Mouse (Mus musculus) lung, postnatal 0 days (tissue): ENCODE measurements around the gene 2610528J11Rik. TPM values are rescaled to one million over a fixed set of nuclear protein-coding genes. Genes with fewer than 3 reads are reported as not detected.

Experiments
- ATAC-seq: fragments of 200-750 bp; cut with Nextera tagmentation; 2 replicates; pipeline ENCODE4 v1.8.0; 2017; ENCODE audit warnings: moderate library complexity
- DNase-seq: peaks from one replicate; pipeline ENCODE4 v3.0.0-alpha.2; 2016; ENCODE audit warnings: low spot score
- H3K27ac ChIP-seq: fragments of 300-500 bp; sonication (generic); 2 replicates; pipeline ENCODE4 v1.5.1; 2014; ENCODE audit warnings: antibody characterized with exemption, mild to moderate bottlenecking, low read length, mixed read lengths
- H3K27me3 ChIP-seq: fragments of 300-500 bp; sonication (generic); replicated peaks from 2 replicates; pipeline ENCODE4 v1.6.1; 2014; ENCODE audit warnings: low read length, mixed read lengths; ENCODE audit not compliant: insufficient read depth
- H3K36me3 ChIP-seq: fragments of 300-500 bp; sonication (generic); 2 replicates; pipeline ENCODE4 v1.6.1; 2014; ENCODE audit warnings: low read length, mixed read lengths; ENCODE audit not compliant: insufficient read depth
- H3K4me1 ChIP-seq: fragments of 300-500 bp; sonication (generic); 2 replicates; pipeline ENCODE4 v1.6.1; 2014; ENCODE audit warnings: antibody characterized with exemption, low read depth, low read length, mixed read lengths; ENCODE audit not compliant: insufficient read depth
- H3K4me2 ChIP-seq: fragments of 300-500 bp; sonication (generic); replicated peaks from 2 replicates; pipeline ENCODE4 v1.6.1; 2014; ENCODE audit warnings: low read depth, mild to moderate bottlenecking, low read length, moderate library complexity, mixed read lengths
- H3K4me3 ChIP-seq: fragments of 300-500 bp; sonication (generic); 2 replicates; pipeline ENCODE4 v1.5.1; 2014; ENCODE audit warnings: low read depth, low read length
- H3K9ac ChIP-seq: fragments of 300-500 bp; sonication (generic); replicated peaks from 2 replicates; pipeline ENCODE4 v1.6.1; 2014; ENCODE audit warnings: low read depth, mild to moderate bottlenecking
- H3K9me3 ChIP-seq: fragments of 300-500 bp; sonication (generic); 2 replicates; pipeline ENCODE4 v1.6.1; 2016; ENCODE audit warnings: low read length, mixed read lengths
- CTCF ChIP-seq: IDR thresholded peaks from 2 replicates; pipeline ENCODE4 v1.5.1; 2016; ENCODE audit warnings: antibody characterized with exemption, mild to moderate bottlenecking
- EP300 ChIP-seq: IDR thresholded peaks from 2 replicates; pipeline ENCODE4 v1.6.1; 2016; ENCODE audit warnings: antibody characterized with exemption, mild to moderate bottlenecking, control low read depth
- WGBS: fragments of 180-500 bp; shearing (Covaris S2); extraction: QIAGEN DNeasy Blood & Tissue Kit; methylation state at CpG from one replicate; pipeline ENCODE4 v1.1.7; 2014; 5-methylcytosine and 5-hydroxymethylcytosine counted together
- polyA plus RNA-seq: library from polyadenylated mRNA; unstranded; fragments of >200 nt; fragmentation: Nextera tagmentation; extraction: Ambion mirVana; gene quantifications from 2 replicates; pipeline ENCODE4 v1.2.1, GENCODE M21; 2015

2610528J11Rik gene
- polyA plus RNA-seq, 1 experiment from 2014 or later, result 23.2 TPM

DNA sequence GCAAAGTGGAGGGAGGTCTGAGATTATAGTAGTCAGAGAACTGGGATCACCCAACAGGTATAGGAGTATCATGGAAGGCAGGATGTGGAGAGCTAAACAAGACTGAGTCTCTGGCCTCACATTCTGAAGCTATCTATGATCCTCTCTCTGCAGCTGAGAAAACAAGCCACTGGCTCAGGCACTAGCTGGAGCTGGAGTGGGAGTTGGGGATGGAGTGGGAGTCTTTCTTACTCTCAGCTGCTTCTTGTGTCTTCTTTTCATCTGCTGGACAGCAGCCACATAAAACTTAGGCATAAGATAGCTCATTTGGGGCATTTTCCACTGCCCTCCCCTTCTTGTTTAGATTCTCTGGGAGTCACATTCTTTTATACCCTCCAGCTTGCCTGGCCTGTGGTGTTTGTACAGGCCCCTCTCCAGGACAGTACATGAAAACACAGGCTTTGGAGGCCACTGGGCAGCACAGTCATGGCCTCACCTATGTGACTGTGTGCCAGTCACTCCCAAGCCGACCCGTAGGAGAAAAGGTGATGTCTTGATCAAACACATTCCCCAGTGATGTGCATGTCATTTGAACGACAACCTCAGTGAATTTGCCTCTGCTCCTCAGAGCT is 26.3 kb downstream of the 2610528J11Rik start:
- Histone ChIP-seq H3K4me1 (no peaks in the 10 kb centered on the region), H3K4me2 (no peak overlapping the region), H3K4me3 (no peak overlapping the region), H3K9me3 (no peaks in the 10 kb centered on the region), H3K27ac (no peak overlapping the region), H3K27me3 (no peaks in the 10 kb centered on the region), H3K9ac (no peak overlapping the region), H3K36me3 (no peaks in the 10 kb centered on the region)
- TF ChIP-seq EP300, result no peak
- TF ChIP-seq CTCF, result no peak
- 75% methylated on average over 3 of the region's 3 CpGs for WGBS
- ATAC-seq, result no peak
- no peak for DNase-seq

DNA sequence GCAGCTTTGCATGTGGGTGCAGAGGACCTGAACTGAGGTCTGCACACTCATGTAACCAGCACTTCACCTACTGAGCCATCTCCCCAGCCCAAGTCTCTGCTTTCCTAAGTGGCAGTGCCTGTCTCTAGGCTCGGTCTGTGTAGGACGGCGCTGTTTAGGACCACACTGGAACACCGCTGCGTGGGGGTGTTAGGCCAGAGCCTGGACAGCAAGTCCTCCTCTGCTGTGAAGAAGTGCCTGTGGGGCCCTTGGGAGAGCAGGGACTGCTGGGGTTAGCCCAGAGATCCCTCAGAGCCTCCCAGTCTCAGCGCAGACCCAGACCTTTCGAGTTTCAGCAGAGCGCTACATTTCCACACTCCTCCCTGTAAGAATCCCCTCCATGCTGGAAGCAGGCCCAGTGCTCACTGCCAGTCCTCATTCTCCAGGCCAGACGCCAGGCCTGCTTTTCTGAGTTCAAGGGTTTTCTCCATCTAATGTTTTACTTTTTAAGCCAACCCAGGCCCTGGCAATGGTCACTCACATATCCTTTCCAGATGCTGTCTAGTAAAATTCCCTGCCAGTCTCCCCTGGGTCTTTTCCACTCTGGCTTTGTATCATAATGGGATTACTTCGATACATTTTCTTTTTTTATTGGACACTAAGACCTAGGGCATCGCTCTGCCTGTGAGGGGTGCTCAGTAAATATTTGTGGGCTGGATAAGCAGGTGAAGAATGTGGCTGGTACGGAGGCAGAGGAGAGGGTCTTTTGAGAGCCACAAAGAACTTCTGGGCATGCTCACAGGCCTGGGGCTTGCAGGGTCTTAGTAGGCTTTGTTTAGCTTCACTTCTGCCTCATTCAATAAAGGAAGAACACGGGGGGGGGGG is 37.5 kb downstream of the 2610528J11Rik start:
- H3K9ac ChIP-seq, result no peak overlapping the region
- no peaks in the 10 kb centered on the region for H3K4me1 ChIP-seq
- H3K36me3 ChIP-seq, result no peaks in the 10 kb centered on the region
- DNase-seq (no peak), ATAC-seq (no peak)
- TF ChIP-seq EP300 (no peak), CTCF (no peak)
- H3K27me3 ChIP-seq, result no peaks in the 10 kb centered on the region
- no peak overlapping the region for H3K4me2 ChIP-seq
- no peak overlapping the region for H3K4me3 ChIP-seq
- H3K27ac ChIP-seq, result no peak overlapping the region
- WGBS, result 68% methylated on average over 13 of the region's 13 CpGs
- no peaks in the 10 kb centered on the region for H3K9me3 ChIP-seq

DNA sequence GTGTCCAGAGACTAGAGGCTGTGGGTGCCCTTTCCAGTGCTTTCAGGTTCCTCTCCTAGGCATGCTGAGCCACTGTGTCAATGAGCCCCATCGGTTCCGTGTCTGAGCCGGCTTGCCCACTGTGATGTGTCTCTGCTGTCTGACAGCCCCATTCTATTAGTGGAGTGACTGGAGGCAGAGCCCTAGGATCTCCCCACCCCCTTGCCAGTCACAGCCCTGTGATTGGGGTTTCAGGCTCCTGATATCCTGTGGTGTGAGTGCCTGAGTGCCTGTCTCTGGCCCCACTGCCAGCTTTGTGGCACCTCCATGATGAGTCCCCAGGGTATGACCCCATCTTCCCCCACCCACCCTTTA is 38.1 kb downstream of the 2610528J11Rik start:
- Histone ChIP-seq H3K4me2 (no peak overlapping the region), H3K27me3 (no peaks in the 10 kb centered on the region), H3K9ac (no peak overlapping the region), H3K4me1 (no peaks in the 10 kb centered on the region), H3K9me3 (no peaks in the 10 kb centered on the region), H3K27ac (no peak overlapping the region), H3K36me3 (no peaks in the 10 kb centered on the region), H3K4me3 (no peak overlapping the region)
- WGBS, result 50% methylated on average over 3 of the region's 3 CpGs
- ATAC-seq, result no peak
- no peak for DNase-seq
- TF ChIP-seq CTCF (no peak), EP300 (no peak)

DNA sequence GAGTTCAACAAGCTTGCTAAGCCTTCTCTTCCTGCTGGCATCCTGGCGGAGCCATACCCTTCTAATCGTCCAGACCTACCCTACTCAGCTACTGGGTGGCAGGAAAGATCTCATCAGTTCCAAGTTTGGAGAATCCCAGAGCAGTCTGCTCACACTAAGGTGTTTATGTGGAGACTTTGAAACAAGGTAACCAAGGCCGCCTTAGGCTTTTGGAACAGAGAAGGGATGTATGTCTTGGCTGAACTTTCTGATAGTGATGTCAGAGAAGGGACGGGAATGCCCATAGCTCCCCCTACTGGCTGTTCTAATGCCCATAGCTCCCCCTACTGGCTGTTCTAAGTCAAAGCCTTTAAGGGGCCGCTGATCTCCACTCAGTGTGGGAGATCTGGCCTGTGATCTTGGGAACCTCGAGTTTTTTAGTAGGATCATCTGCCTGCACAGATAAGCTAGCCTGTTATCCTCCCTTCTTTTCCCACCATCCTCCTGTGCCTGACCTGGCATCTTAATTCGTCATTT is 39.4 kb downstream of the 2610528J11Rik start:
- H3K4me3 ChIP-seq, result no peak overlapping the region
- no peak overlapping the region for H3K9ac ChIP-seq
- H3K27me3 ChIP-seq, result no peaks in the 10 kb centered on the region
- H3K9me3 ChIP-seq, result no peaks in the 10 kb centered on the region
- WGBS, result 27% methylated on average over 7 of the region's 7 CpGs
- H3K36me3 ChIP-seq, result no peaks in the 10 kb centered on the region
- H3K4me1 ChIP-seq, result no peaks in the 10 kb centered on the region
- DNase-seq (peak; percentile 72), ATAC-seq (peak; percentile 48)
- no peak overlapping the region for H3K4me2 ChIP-seq
- no peak overlapping the region for H3K27ac ChIP-seq
- TF ChIP-seq CTCF (peak; percentile 98), EP300 (no peak)

DNA sequence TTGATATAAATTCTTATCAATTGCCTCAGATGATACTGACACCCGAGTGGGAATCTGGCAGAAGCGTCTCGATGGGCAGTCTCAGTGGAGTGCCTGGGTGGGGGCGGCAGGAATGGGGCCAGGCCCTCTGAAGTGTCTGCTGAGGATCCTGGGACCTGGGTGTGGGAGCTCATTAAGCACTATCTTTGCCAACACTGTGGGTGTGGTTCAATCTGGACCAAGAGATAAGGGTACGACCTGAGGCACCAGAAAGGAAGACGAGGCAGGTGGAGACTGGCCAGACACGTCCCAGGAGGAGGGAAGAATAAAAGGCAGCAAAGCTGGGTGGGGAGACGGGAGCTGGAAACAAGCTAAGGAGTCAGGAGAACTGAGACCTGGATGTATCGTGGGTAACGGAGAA is 41.9 kb downstream of the 2610528J11Rik start:
- 41% methylated on average over 10 of the region's 10 CpGs for WGBS
- ATAC-seq, result 0 out of 2 replicates have a peak, but pooled peaks have one; percentile 26
- H3K27ac ChIP-seq, result no peak overlapping the region
- no peaks in the 10 kb centered on the region for H3K9me3 ChIP-seq
- no peaks in the 10 kb centered on the region for H3K27me3 ChIP-seq
- H3K4me1 ChIP-seq, result no peaks in the 10 kb centered on the region
- TF ChIP-seq CTCF (no peak), EP300 (no peak)
- H3K9ac ChIP-seq, result no peak overlapping the region
- H3K4me2 ChIP-seq, result no peak overlapping the region
- no peak overlapping the region for H3K4me3 ChIP-seq
- no peaks in the 10 kb centered on the region for H3K36me3 ChIP-seq
- DNase-seq, result no peak

DNA sequence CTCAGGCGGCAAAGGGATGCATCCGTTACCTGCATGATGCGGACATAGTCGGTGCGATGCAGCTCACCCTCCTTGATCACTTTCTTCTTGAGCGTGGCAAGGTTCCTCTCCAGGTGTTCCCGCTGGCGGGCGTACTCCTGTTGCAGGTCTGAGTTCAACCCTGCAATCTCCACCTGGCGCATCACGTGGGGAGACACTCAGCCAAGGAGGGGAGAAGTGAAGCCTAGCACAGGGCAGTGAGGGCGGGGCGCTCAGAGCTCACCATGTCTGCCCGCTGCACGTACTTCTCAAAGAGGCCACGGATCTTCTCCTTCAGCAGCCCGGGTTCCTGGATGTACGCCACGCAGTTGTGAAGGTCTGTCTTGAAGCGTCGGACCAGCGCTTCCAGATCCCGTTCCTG is 42.5 kb downstream of the 2610528J11Rik start:
- Histone ChIP-seq H3K27me3 (no peaks in the 10 kb centered on the region), H3K9ac (no peak overlapping the region), H3K9me3 (no peaks in the 10 kb centered on the region), H3K36me3 (no peaks in the 10 kb centered on the region), H3K4me2 (no peak overlapping the region), H3K4me3 (no peak overlapping the region), H3K27ac (no peak overlapping the region), H3K4me1 (no peaks in the 10 kb centered on the region)
- DNase-seq (no peak), ATAC-seq (no peak)
- WGBS, result 65% methylated on average over 23 of the region's 23 CpGs
- TF ChIP-seq EP300 (no peak), CTCF (no peak)
